9 mouse cellular contexts compared by ENCODE assay signal in genomic region chr7:49975441-49976121, GRCm38 (mm10). TPM values are rescaled to one million over a fixed set of nuclear protein-coding genes. Genes with fewer than 3 reads are reported as not detected.
DNase-seq lines count a peak whose midpoint lies in the region; ATAC-seq and TF ChIP-seq lines count a peak whose summit lies in the region.
"Had no signal": no experiment of that assay in that cellular context is flagged by ENCODE, and none has a peak within 500 bp of the region (broad histone marks: within the 10 kb centered on the region; RNA-seq: fewer than 3 reads in every experiment).

No protein-coding gene starts in this region.

- under 1% methylated on average over 40 of the region's 40 CpGs for WGBS in heart, embryonic 10.5 days
- WGBS in limb, embryonic 14.5 days = under 1% methylated on average over 37 of the region's 40 CpGs

- peaks cover 85% of the 10 kb centered on the region for H3K27me3 ChIP-seq in heart, embryonic 10.5 days (ENCODE audit: insufficient read depth, poor library complexity, severe bottlenecking)
- H3K27me3 ChIP-seq in limb, embryonic 14.5 days (ENCODE audit: control insufficient read depth, insufficient read depth, low read length) = peaks cover 62% of the 10 kb centered on the region

- intact Hi-C loops in heart, postnatal 25 days (cut with DNase I) = no loop called here

- H3K36me3 ChIP-seq in heart, embryonic 10.5 days = no peaks in the 10 kb centered on the region
- H3K36me3 ChIP-seq in ES-E14 (ENCODE audit: control insufficient read depth, insufficient read depth, low read length, poor library complexity, severe bottlenecking) = no peaks in the 10 kb centered on the region
- H3K36me3 ChIP-seq in limb, embryonic 14.5 days (ENCODE audit: control insufficient read depth, insufficient read depth, low read length) = no peaks in the 10 kb centered on the region

- H3K27ac ChIP-seq in heart, embryonic 10.5 days = no peak overlapping the region
- H3K27ac ChIP-seq in ES-E14 (ENCODE audit: insufficient read depth, low read depth, low read length, poor library complexity, severe bottlenecking) = no peak overlapping the region
- H3K27ac ChIP-seq in limb, embryonic 14.5 days (replicated peaks; ENCODE audit: low read depth, low read length) = no peak overlapping the region

- DNase-seq in heart, embryonic 10.5 days (ENCODE audit: low spot score) = no peak
- no peak for DNase-seq in heart, postnatal 25 days (ENCODE audit: low spot score)
- DNase-seq in ES-E14 (ENCODE audit: low read depth, low spot score) = no peak
- DNase-seq in frontal cortex, postnatal 36 days (ENCODE audit: low spot score in 2 of 2) = peak; percentile 54
- no peak for DNase-seq in limb, embryonic 14.5 days (ENCODE audit: low spot score)
- DNase-seq in right cerebral cortex, postnatal 14 days = peak; percentile 54
- DNase-seq in urinary bladder, postnatal 10 days (ENCODE audit: low spot score) = no peak

- H3K9me3 ChIP-seq in heart, embryonic 10.5 days = no peaks in the 10 kb centered on the region
- H3K9me3 ChIP-seq in ES-E14 (ENCODE audit: control insufficient read depth, insufficient read depth, low read depth, low read length) = no peaks in the 10 kb centered on the region
- no peaks in the 10 kb centered on the region for H3K9me3 ChIP-seq in limb, embryonic 14.5 days (ENCODE audit: control insufficient read depth, low read length)
- H3K9me3 ChIP-seq: megakaryocyte, embryonic 14.5 days had no signal

- H3K4me2 ChIP-seq in limb, embryonic 14.5 days (replicated peaks; ENCODE audit: low read depth, low read length, severe bottlenecking) = peak overlapping the region; percentile 88

- no peak for TF ChIP-seq POLR2A in limb, embryonic 14.5 days (IDR thresholded peaks at IDR 0.05; ENCODE audit: borderline replicate concordance, extremely low read depth, insufficient read depth, insufficient read length)

- in situ Hi-C loops in ES-E14 (cut with MboI; ENCODE audit: low sequenced_read_pairs in 2 of 2, unreplicated experiment in 2 of 2) = no loop called here

- H3K4me1 ChIP-seq in heart, embryonic 10.5 days = peaks cover 17% of the 10 kb centered on the region
- H3K4me1 ChIP-seq in ES-E14 (ENCODE audit: control insufficient read depth in 2 of 2, insufficient read depth in 2 of 2, low read length in 2 of 2, poor library complexity in 1 of 2) = peaks cover 0 to 5% of the 10 kb centered on the region in 2 experiments; a peak in 1 of 4 replicates
- peaks cover 4% of the 10 kb centered on the region; the same call in 1 of the 2 replicates for H3K4me1 ChIP-seq in limb, embryonic 14.5 days (ENCODE audit: control insufficient read depth, insufficient read depth, low read length)
- H3K4me1 ChIP-seq: megakaryocyte, embryonic 14.5 days had no signal

- H3K9ac ChIP-seq in ES-E14 (ENCODE audit: insufficient read depth, low read depth, low read length, poor library complexity, severe bottlenecking) = peak overlapping the region; percentile 43; the same call in 1 of the 2 replicates
- peak overlapping the region; percentile 45; the same call in 1 of the 2 replicates for H3K9ac ChIP-seq in limb, embryonic 14.5 days (ENCODE audit: low read depth, low read length, severe bottlenecking)

- 0 out of 2 replicates have a peak, but pooled peaks have one; percentile 24 for ATAC-seq in limb, embryonic 14.5 days (ENCODE audit: low FRiP score, low read depth)
- ATAC-seq in monocyte, adult 5-6 weeks (replicated peaks; ENCODE audit: insufficient number of reproducible peaks, low FRiP score, low TSS enrichment, poor library complexity, severe bottlenecking) = no peak

- H3K4me3 ChIP-seq in heart, embryonic 10.5 days = peak overlapping the region; percentile 71
- H3K4me3 ChIP-seq in ES-E14 (ENCODE audit: insufficient read depth in 1 of 2, low read depth in 1 of 2, low read length in 2 of 2, poor library complexity in 1 of 2, severe bottlenecking in 1 of 2) = peak overlapping the region; percentile 55 to 65
- H3K4me3 ChIP-seq in limb, embryonic 14.5 days (replicated peaks; ENCODE audit: low read length) = peak overlapping the region; percentile 45
- H3K4me3 ChIP-seq: megakaryocyte, embryonic 14.5 days had no signal

TF ChIP-seq in ES-E14, 5 proteins besides CTCF, POLR2A, EP300 and RAD21:
- TF ChIP-seq ZC3H11A (IDR thresholded peaks at IDR 0.05; ENCODE audit: borderline replicate concordance, low read depth, low read length) = no peak
- no peak for TF ChIP-seq HCFC1 (IDR thresholded peaks at IDR 0.05; ENCODE audit: borderline replicate concordance, insufficient read depth, low read length)
- no peak for TF ChIP-seq ZNF384 (IDR thresholded peaks at IDR 0.05; ENCODE audit: low read depth, low read length)
- TF ChIP-seq CHD2 (IDR thresholded peaks at IDR 0.05; ENCODE audit: low read depth, low read length) = no peak
- no peak for TF ChIP-seq MAFK (IDR thresholded peaks at IDR 0.05; ENCODE audit: insufficient read depth, low read depth, low read length)
TF ChIP-seq in ES-E14: peak in this region for 0.

RNA-seq across cellular contexts. Expression of gene Nell1, which starts 0.9 kb away (rescaled TPM):
- polyA plus RNA-seq in heart, embryonic 10.5 days (2016; fragmentation: Nextera tagmentation; extraction: Ambion mirVana) = 0.62 and 2.4 TPM in 2 replicates
- not detected for total RNA-seq in heart, postnatal 25 days (2021)
- 1.8 and 2.5 TPM in 2 replicates for total RNA-seq in ES-E14 (2012; rRNA removed)
- polyA plus RNA-seq in limb, embryonic 14.5 days (2012; rRNA removed) = 4.8 and 5.5 TPM in 2 replicates
- polyA plus RNA-seq in limb, embryonic 14.5 days (2014; fragmentation: Nextera tagmentation; extraction: Ambion mirVana) = 4.2 and 5.2 TPM in 2 replicates
- not detected in 3 replicates for total RNA-seq in monocyte, adult 5-6 weeks (2017)

Comparison
In these comparisons a context has a peak if more than half of its experiments do, and no peak if none do; other contexts are left out.
1. DNase-seq: peak in frontal cortex, postnatal 36 days (2 of 2) and right cerebral cortex, postnatal 14 days (single experiment); none in heart, embryonic 10.5 days (single experiment), heart, postnatal 25 days (single experiment), ES-E14 (single experiment), limb, embryonic 14.5 days (single experiment) and urinary bladder, postnatal 10 days (single experiment).
2. Peak in every context shown above with its lines, with median percentiles within 50 percentile points of each other: H3K4me3 ChIP-seq.